ENCODE assay signal across 21 mouse cellular contexts in genomic region chr16:35924341-35924740, GRCm38 (mm10). TPM values are rescaled to one million over a fixed set of nuclear protein-coding genes. Genes with fewer than 3 reads are reported as not detected.
DNase-seq lines count a peak whose midpoint lies in the region; ATAC-seq and TF ChIP-seq lines count a peak whose summit lies in the region.
"Had no signal": no experiment of that assay in that cellular context is flagged by ENCODE, and none has a peak within 500 bp of the region (broad histone marks: within the 10 kb centered on the region; RNA-seq: fewer than 3 reads in every experiment).

No protein-coding gene starts in this region.

- peaks cover 24% of the 10 kb centered on the region for H3K36me3 ChIP-seq in liver, adult 2 months (ENCODE audit: control insufficient read depth, insufficient read depth, low read length)
- H3K36me3 ChIP-seq in liver, postnatal 0 days (replicated peaks; ENCODE audit: insufficient read depth, low read length), result peaks cover 19% of the 10 kb centered on the region
- H3K36me3 ChIP-seq in liver, embryonic 11.5 days (ENCODE audit: control insufficient read depth, insufficient read depth, low read length), result no peaks in the 10 kb centered on the region

- H3K27me3 ChIP-seq in liver, adult 2 months (ENCODE audit: control insufficient read depth, insufficient read depth, low read length), result no peaks in the 10 kb centered on the region
- H3K27me3 ChIP-seq in liver, postnatal 0 days (ENCODE audit: insufficient read depth, low read length), result no peaks in the 10 kb centered on the region
- no peaks in the 10 kb centered on the region for H3K27me3 ChIP-seq in liver, embryonic 11.5 days (replicated peaks; ENCODE audit: control insufficient read depth, insufficient read depth, low read length)
- H3K27me3 ChIP-seq: CH12.LX, Patski had no signal

- H3K79me2 ChIP-seq in liver, adult 2 months (ENCODE audit: control insufficient read depth, insufficient read depth, low read length), result no peaks in the 10 kb centered on the region

- TF ChIP-seq CTCF in liver, adult 2 months (IDR thresholded peaks at IDR 0.05; ENCODE audit: low read depth, low read length), result no peak
- TF ChIP-seq CTCF in liver, postnatal 0 days (IDR thresholded peaks at IDR 0.05; ENCODE audit: low read depth), result no peak

- intact Hi-C loops in heart, postnatal 25 days (cut with DNase I), result no loop called here

- DNase-seq in heart, adult 11 months, result peak; percentile 64
- no peak for DNase-seq in heart, postnatal 25 days (ENCODE audit: low spot score)
- DNase-seq in liver, adult 2 months (ENCODE audit: extremely low read depth, low read depth, low spot score), result peak; percentile 65
- DNase-seq in liver, result no peak
- no peak for DNase-seq in liver, postnatal 0 days
- DNase-seq in liver, embryonic 11.5 days (ENCODE audit: low spot score), result no peak
- DNase-seq: adrenal gland, adult 2 months; adrenal gland, adult 8-10 months; adrenal gland, postnatal 10 days; adrenal gland, postnatal 14 days; adrenal gland, postnatal 25 days; adrenal gland, postnatal 36 days; B cell, adult 2 months; cerebellum, adult 11 months; cerebellum, adult 11-12 months; cerebellum, adult 18-20 months had no signal

- H3K4me2 ChIP-seq in liver, postnatal 0 days (ENCODE audit: low read depth, low read length), result peak overlapping the region; percentile 59
- H3K4me2 ChIP-seq in liver, embryonic 11.5 days, result no peak overlapping the region

- peak overlapping the region; percentile 75 for H3K9ac ChIP-seq in liver, adult 2 months (ENCODE audit: low read depth, low read length)
- peak overlapping the region; percentile 39 for H3K9ac ChIP-seq in liver, postnatal 0 days (replicated peaks)
- no peak overlapping the region for H3K9ac ChIP-seq in liver, embryonic 11.5 days (ENCODE audit: low read depth, low read length)

- TF ChIP-seq POLR2A in liver, adult 2 months (IDR thresholded peaks at IDR 0.05; ENCODE audit: extremely low read depth, insufficient read depth, low read length), result no peak

- WGBS in liver, adult 2 months, result 27% methylated on average over 5 of the region's 5 CpGs
- WGBS in liver, postnatal 0 days (ENCODE audit: insufficient replicate concordance), result 82% methylated on average over 5 of the region's 5 CpGs
- 84% methylated on average over 5 of the region's 5 CpGs for WGBS in liver, embryonic 11.5 days

- no peaks in the 10 kb centered on the region for H3K9me3 ChIP-seq in liver, postnatal 0 days (ENCODE audit: low read length)
- H3K9me3 ChIP-seq in liver, embryonic 11.5 days (ENCODE audit: control insufficient read depth, low read length), result no peaks in the 10 kb centered on the region
- H3K9me3 ChIP-seq: G1E had no signal

- H3K4me1 ChIP-seq in liver, adult 2 months (ENCODE audit: control insufficient read depth, insufficient read depth, low read length), result peaks cover 6% of the 10 kb centered on the region; the same call in 1 of the 2 replicates
- H3K4me1 ChIP-seq in liver, postnatal 0 days (ENCODE audit: insufficient read depth), result no peaks in the 10 kb centered on the region
- H3K4me1 ChIP-seq in liver, embryonic 11.5 days (replicated peaks; ENCODE audit: control insufficient read depth, insufficient read depth, low read length), result no peaks in the 10 kb centered on the region

- TF ChIP-seq EP300 in liver, postnatal 0 days (IDR thresholded peaks at IDR 0.05; ENCODE audit: low read depth), result no peak

- H3K4me3 ChIP-seq in liver, adult 2 months (ENCODE audit: insufficient read depth, low read depth, low read length), result peak overlapping the region; percentile 52
- peak overlapping the region; percentile 34 for H3K4me3 ChIP-seq in liver, postnatal 0 days (ENCODE audit: low read depth, low read length)
- no peak overlapping the region for H3K4me3 ChIP-seq in liver, embryonic 11.5 days (ENCODE audit: low read depth, low read length)

- peak overlapping the region; percentile 84 for H3K27ac ChIP-seq in liver, adult 2 months (replicated peaks; ENCODE audit: insufficient read depth, low read depth, low read length)
- H3K27ac ChIP-seq in liver, postnatal 0 days (ENCODE audit: low read depth), result peak overlapping the region; percentile 85
- H3K27ac ChIP-seq in liver, embryonic 11.5 days (ENCODE audit: low read depth, low read length), result no peak overlapping the region

- peak; percentile 53 for ATAC-seq in liver, postnatal 0 days
- ATAC-seq in liver, embryonic 11.5 days (replicated peaks; ENCODE audit: low FRiP score), result no peak
- ATAC-seq: activated CD4-positive, CD25-positive, alpha-beta regulatory T cell, adult 4 months; CD4-positive, CD25-positive, alpha-beta regulatory T cell, adult 4 months; Patski had no signal

RNA-seq across cellular contexts. Expression of gene Parp9, which starts 13.9 kb away (rescaled TPM):
- 10 to 100 TPM in 1 of 2 experiments, 1 to 10 TPM in 1; 9.9 to 11.5 TPM for total RNA-seq in heart, postnatal 25 days (2021)
- 36.0 and 63.5 TPM in 2 replicates for total RNA-seq in liver, adult 2 months (2014; rRNA removed)
- polyA plus RNA-seq in liver, adult 2 months (2012; rRNA removed), result 11.9 and 13.7 TPM in 2 replicates
- polyA plus RNA-seq in liver, postnatal 0 days (2015; fragmentation: Nextera tagmentation; extraction: Ambion mirVana), result 21.8 and 23.4 TPM in 2 replicates
- polyA plus RNA-seq in liver, embryonic 11.5 days (2014; fragmentation: Nextera tagmentation; extraction: Ambion mirVana), result 4.1 and 5.7 TPM in 2 replicates

RNA-seq across cellular contexts. Expression of gene Dtx3l, which starts 14.6 kb away (rescaled TPM):
- 10 to 100 TPM in 1 of 2 experiments, 1 to 10 TPM in 1; 9.4 to 10.0 TPM for total RNA-seq in heart, postnatal 25 days (2021)
- total RNA-seq in liver, adult 2 months (2014; rRNA removed), result 26.0 and 31.6 TPM in 2 replicates
- polyA plus RNA-seq in liver, adult 2 months (2012; rRNA removed), result 11.2 and 12.2 TPM in 2 replicates
- polyA plus RNA-seq in liver, postnatal 0 days (2015; fragmentation: Nextera tagmentation; extraction: Ambion mirVana), result 15.8 and 16.3 TPM in 2 replicates
- polyA plus RNA-seq in liver, embryonic 11.5 days (2014; fragmentation: Nextera tagmentation; extraction: Ambion mirVana), result 3.2 and 3.8 TPM in 2 replicates

RNA-seq across cellular contexts. Expression of gene Parp14, which starts 53.0 kb away (rescaled TPM):
- total RNA-seq in heart, postnatal 25 days (2021), result 10 to 100 TPM; 11.6 to 11.8 TPM
- total RNA-seq in liver, adult 2 months (2014; rRNA removed), result 19.5 and 24.5 TPM in 2 replicates
- 3.3 and 4.5 TPM in 2 replicates for polyA plus RNA-seq in liver, adult 2 months (2012; rRNA removed)
- 2.1 and 2.3 TPM in 2 replicates for polyA plus RNA-seq in liver, postnatal 0 days (2015; fragmentation: Nextera tagmentation; extraction: Ambion mirVana)
- polyA plus RNA-seq in liver, embryonic 11.5 days (2014; fragmentation: Nextera tagmentation; extraction: Ambion mirVana), result 0.70 and 1.3 TPM in 2 replicates

RNA-seq across cellular contexts. Expression of gene Kpna1, which starts 54.2 kb away (rescaled TPM):
- total RNA-seq in heart, postnatal 25 days (2021), result 100 to 1,000 TPM; 112 TPM
- 21.1 and 21.4 TPM in 2 replicates for total RNA-seq in liver, adult 2 months (2014; rRNA removed)
- polyA plus RNA-seq in liver, adult 2 months (2012; rRNA removed), result 5.7 and 6.1 TPM in 2 replicates
- polyA plus RNA-seq in liver, postnatal 0 days (2015; fragmentation: Nextera tagmentation; extraction: Ambion mirVana), result 14.8 and 17.6 TPM in 2 replicates
- polyA plus RNA-seq in liver, embryonic 11.5 days (2014; fragmentation: Nextera tagmentation; extraction: Ambion mirVana), result 53.6 and 63.6 TPM in 2 replicates

Comparison
In these comparisons a context has a peak if more than half of its experiments do, and no peak if none do; other contexts are left out.
1. DNase-seq: peak in heart, adult 11 months (single experiment) and liver, adult 2 months (single experiment); none in heart, postnatal 25 days (single experiment), liver (single experiment), liver, postnatal 0 days (single experiment) and liver, embryonic 11.5 days (single experiment).